Mouse (Mus musculus): ENCODE measurements around the gene Lrrc75b. TPM values are rescaled to one million over a fixed set of nuclear protein-coding genes. Genes with fewer than 3 reads are reported as not detected.
"Not testable (repeated sequence)": the region's sequence is repeated elsewhere in the genome, so short reads cannot be mapped to it uniquely, and the experiment has no call there.

The Lrrc75b gene
- polyA plus RNA-seq, 1 experiment from 2014 or later = 10.3 TPM

DNA sequence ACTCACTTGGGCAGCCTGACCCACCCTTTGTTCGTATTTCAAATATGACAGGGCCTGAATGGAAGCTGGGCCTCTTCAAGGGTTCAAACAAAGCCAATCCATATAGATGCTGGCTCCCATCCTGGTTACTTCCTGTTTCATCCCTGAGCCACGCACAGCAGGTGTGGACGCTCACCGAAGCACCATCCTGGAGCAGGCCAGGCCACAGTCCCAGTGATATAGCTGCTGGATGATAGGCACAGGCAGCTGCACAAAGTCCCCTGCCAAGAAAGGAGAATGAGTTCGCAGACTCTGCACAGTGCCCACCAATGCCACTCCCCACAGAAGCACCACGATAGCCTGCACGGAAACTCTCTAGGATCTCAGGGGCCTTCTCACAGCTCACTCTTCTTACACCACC lies 48.2 kb downstream of the Lrrc75b start:
- Histone ChIP-seq H3K4me2 (replicated peaks) (no peak overlapping the region), H3K27me3 (no peaks in the 10 kb centered on the region), H3K9me3 (no peaks in the 10 kb centered on the region), H3K4me1 (peaks cover 13% of the 10 kb centered on the region), H3K27ac (replicated peaks) (no peak overlapping the region), H3K4me3 (no peak overlapping the region), H3K9ac (replicated peaks) (no peak overlapping the region), H3K36me3 (peaks cover 53% of the 10 kb centered on the region)
- 93% methylated on average over 7 of the region's 7 CpGs for WGBS
- ATAC-seq (ENCODE audit: low FRiP score, low read depth) = no peak

DNA sequence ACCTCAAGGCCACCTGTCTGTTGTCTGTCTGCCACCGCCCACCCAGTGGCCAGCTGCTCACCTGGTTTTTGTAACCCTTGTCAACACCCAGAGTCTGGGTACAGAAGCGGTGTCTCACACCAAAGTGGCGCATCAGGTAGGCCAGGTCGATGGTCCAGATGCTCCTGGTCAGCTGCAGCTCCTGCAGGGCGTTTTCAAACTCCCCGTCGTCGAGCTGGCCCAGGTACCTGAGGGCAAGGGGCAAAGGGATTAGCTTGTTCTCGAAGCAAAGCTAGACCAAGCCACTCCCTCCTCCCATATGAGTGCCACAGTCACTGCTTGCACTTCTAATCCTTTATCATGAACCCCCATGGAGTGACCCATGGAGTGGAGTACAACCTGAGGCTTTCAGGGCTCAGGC lies 49.1 kb downstream of the Lrrc75b start:
- Histone ChIP-seq H3K27me3 (no peaks in the 10 kb centered on the region), H3K4me1 (peaks cover 6% of the 10 kb centered on the region), H3K36me3 (peaks cover 54% of the 10 kb centered on the region), H3K9ac (replicated peaks) (no peak overlapping the region), H3K9me3 (no peaks in the 10 kb centered on the region), H3K27ac (replicated peaks) (no peak overlapping the region), H3K4me3 (no peak overlapping the region), H3K4me2 (replicated peaks) (no peak overlapping the region)
- WGBS = 90% methylated on average over 9 of the region's 9 CpGs
- ATAC-seq (ENCODE audit: low FRiP score, low read depth) = no peak

DNA sequence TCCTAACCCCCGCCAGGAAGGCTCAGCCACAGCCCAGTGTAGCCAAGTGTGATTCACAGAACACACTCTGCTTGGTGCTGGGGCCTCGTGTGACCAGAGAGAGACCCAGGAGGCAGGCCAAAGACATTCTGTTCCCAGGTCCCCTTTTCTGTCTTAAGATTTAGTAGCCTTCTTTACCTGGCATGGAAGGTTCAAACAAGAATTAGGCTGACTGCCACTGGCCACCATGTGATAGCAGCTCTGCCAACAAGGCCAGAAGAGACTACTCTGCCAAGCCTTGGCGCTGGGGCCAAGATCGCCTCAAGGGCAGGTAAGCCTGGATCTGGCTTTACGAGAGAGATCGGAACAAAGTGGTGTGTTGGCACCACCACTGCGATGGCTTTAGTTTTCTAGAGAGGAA lies 49.7 kb downstream of the Lrrc75b start:
- Histone ChIP-seq H3K4me3 (no peak overlapping the region), H3K27ac (replicated peaks) (no peak overlapping the region), H3K4me1 (no peaks in the 10 kb centered on the region), H3K27me3 (no peaks in the 10 kb centered on the region), H3K4me2 (replicated peaks) (no peak overlapping the region), H3K36me3 (peaks cover 54% of the 10 kb centered on the region), H3K9me3 (no peaks in the 10 kb centered on the region), H3K9ac (replicated peaks) (no peak overlapping the region)
- WGBS = 96% methylated on average over 7 of the region's 7 CpGs
- ATAC-seq (ENCODE audit: low FRiP score, low read depth) = no peak

DNA sequence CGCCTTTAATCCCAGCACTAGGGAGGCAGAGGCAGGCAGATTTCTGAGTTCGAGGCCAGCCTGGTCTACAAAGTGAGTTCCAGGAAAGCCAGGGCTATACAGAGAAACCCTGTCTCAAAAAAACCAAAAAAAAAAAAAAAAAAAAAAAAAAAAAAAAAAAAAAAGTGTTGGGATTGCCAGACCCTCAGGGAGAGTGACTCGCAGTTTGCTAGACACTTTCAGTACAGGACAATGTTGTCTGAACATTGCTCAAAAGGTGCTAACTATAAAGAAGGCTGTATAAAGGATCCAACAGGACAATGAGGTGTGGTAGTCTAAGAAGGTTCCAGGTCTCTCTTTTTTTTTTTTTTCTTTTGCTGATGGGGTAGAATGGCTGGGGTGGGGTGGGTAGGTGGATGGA lies 54.2 kb downstream of the Lrrc75b start:
- H3K9me3 ChIP-seq; ATAC-seq (ENCODE audit: low FRiP score, low read depth); H3K27me3 ChIP-seq; H3K27ac ChIP-seq (replicated peaks); H3K4me1 ChIP-seq; H3K9ac ChIP-seq (replicated peaks); H3K4me2 ChIP-seq (replicated peaks); H3K4me3 ChIP-seq: not testable (repeated sequence)
- peaks cover 42% of the 10 kb centered on the region for H3K36me3 ChIP-seq
- WGBS = 95% methylated on average over 3 of the region's 3 CpGs

DNA sequence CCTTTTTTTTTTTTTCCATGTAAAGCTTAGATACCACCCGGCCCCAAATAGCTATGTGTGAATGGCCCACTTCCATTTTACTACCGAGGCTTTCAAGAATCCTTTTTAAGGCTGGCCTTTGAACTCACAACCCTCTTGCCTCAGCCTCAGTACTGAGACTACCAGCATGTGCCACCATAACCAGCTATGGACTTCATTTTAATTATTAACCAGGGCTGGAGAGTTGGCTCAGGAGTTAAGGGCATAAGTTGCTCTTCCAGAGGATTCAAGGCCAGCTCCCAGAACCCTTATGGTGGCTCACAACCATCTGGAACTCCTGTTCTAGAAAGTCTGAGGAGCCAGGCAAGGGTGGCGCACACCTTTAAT lies 55.0 kb downstream of the Lrrc75b start:
- no peaks in the 10 kb centered on the region for H3K9me3 ChIP-seq
- no peak overlapping the region for H3K4me3 ChIP-seq
- H3K4me2 ChIP-seq (replicated peaks) = no peak overlapping the region
- H3K4me1 ChIP-seq = no peaks in the 10 kb centered on the region
- no peaks in the 10 kb centered on the region for H3K27me3 ChIP-seq
- no peak for ATAC-seq (ENCODE audit: low FRiP score, low read depth)
- H3K36me3 ChIP-seq = peaks cover 34% of the 10 kb centered on the region
- 81% methylated on average over 3 of the region's 3 CpGs for WGBS
- no peak overlapping the region for H3K27ac ChIP-seq (replicated peaks)
- no peak overlapping the region for H3K9ac ChIP-seq (replicated peaks)

DNA sequence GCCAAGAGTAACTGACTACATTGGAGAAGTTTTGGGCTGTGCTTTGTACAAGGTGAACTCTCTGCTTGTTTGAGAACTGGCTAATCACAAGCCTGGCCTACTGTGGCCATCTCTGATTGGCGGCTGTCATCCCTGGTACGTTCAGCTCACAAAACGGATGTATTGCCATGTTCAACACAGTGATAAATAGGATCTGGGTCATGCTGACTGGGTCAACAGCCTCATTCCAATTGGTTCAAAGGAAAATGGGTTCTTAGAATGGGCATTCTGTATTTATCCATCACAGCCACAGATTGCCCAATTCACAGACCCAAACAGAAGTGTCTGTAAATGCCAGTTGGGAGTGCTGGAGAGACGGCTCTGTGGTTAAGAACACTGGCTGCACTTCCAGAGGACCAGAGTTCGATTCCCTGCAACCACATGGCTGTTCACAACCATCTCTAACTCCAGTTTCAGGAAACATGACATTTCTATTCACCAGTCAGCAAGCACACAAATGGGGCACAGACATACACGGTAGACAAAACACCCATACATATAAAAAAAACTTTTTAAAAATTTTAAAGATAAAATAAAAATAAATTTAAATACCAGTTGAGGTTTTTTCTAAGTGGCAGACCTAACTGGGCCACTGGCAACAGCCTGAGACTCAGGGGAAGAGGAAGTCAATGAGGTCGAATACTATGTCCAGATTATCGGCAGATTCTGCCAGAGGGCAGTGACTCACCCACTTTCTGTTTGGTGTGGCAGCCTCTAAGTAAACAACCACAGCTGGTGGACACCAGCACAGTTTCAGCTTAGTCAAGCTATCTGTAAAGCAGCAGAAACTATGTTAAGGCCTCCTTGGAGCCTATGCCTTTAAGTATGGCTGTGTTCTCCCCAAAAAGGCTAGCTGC lies 55.6 kb downstream of the Lrrc75b start:
- H3K9me3 ChIP-seq = no peaks in the 10 kb centered on the region
- no peak overlapping the region for H3K4me3 ChIP-seq
- ATAC-seq (ENCODE audit: low FRiP score, low read depth) = no peak
- 85% methylated on average over 8 of the region's 8 CpGs for WGBS
- no peaks in the 10 kb centered on the region for H3K4me1 ChIP-seq
- H3K27ac ChIP-seq (replicated peaks) = no peak overlapping the region
- no peak overlapping the region for H3K4me2 ChIP-seq (replicated peaks)
- H3K27me3 ChIP-seq = no peaks in the 10 kb centered on the region
- no peak overlapping the region for H3K9ac ChIP-seq (replicated peaks)
- H3K36me3 ChIP-seq = peaks cover 28% of the 10 kb centered on the region

DNA sequence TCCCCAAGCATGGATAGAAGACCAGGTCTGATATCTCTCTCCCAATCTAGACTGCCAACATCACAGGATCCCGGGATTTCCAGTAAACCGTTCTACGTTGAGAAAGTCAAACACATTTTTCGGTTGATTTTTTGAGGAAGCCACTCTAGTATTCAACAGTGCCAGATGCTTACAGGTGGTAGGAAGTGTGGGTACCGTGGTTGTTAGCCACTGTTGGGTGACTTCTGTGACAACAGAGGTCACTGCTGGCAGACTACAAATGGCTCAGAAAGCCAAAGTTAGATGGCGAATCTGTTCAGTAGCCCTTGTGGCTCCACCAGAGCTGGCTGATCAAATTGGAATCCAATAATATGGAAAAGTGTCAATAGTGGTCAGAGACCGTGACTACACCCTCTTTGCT lies 56.4 kb downstream of the Lrrc75b start:
- WGBS = 96% methylated on average over 7 of the region's 7 CpGs
- H3K4me2 ChIP-seq (replicated peaks) = no peak overlapping the region
- no peak overlapping the region for H3K9ac ChIP-seq (replicated peaks)
- H3K9me3 ChIP-seq = no peaks in the 10 kb centered on the region
- H3K27ac ChIP-seq (replicated peaks) = no peak overlapping the region
- no peaks in the 10 kb centered on the region for H3K4me1 ChIP-seq
- ATAC-seq (ENCODE audit: low FRiP score, low read depth) = no peak
- H3K36me3 ChIP-seq = peaks cover 20% of the 10 kb centered on the region
- no peak overlapping the region for H3K4me3 ChIP-seq
- no peaks in the 10 kb centered on the region for H3K27me3 ChIP-seq

DNA sequence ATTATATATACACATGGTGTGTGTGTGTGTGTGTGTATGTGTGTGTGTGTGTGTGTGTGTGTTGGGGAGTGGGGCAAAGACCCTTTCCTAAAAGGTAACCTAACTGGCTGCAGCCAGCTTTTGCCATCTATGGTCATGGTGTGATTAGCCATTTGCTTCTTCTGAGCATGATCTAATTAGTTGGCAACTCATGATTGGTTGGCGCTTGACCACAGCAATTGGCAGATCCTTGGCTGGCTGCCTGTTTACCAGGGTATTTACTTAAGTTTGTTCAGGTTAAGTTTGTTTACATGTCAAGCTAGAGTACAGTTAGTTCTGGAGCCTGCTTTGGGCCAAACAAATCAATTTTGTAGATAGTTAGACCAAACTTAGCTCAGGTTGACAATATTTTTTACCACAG lies 58.5 kb downstream of the Lrrc75b start:
- Histone ChIP-seq H3K9me3 (no peaks in the 10 kb centered on the region), H3K27ac (replicated peaks) (no peak overlapping the region), H3K4me1 (no peaks in the 10 kb centered on the region), H3K4me3 (no peak overlapping the region), H3K9ac (replicated peaks) (no peak overlapping the region), H3K36me3 (no peaks in the 10 kb centered on the region), H3K27me3 (no peaks in the 10 kb centered on the region), H3K4me2 (replicated peaks) (no peak overlapping the region)
- WGBS = 94% methylated on average over 1 of the region's 1 CpGs
- no peak for ATAC-seq (ENCODE audit: low FRiP score, low read depth)

DNA sequence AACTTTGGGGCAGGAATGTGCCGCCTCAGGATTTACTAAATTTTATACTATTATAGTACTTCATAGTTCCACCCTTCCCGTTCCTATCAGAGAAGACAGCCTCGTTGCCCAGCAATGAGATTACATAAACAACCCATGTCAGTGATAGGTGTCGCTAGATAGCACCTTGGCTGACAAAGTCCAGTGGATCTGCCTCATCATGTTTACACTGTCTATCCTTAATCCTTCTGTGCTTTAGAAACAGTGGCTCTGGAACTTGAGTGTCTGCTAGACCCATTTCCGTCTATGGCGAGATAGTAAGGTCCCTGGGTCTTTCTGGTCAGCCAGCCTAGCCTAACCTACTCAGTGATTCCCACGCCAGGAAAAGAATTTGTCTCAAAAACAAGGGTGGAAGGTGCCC lies 59.8 kb downstream of the Lrrc75b start:
- no peak for ATAC-seq (ENCODE audit: low FRiP score, low read depth)
- Histone ChIP-seq H3K4me2 (replicated peaks) (no peak overlapping the region), H3K9ac (replicated peaks) (no peak overlapping the region), H3K36me3 (no peaks in the 10 kb centered on the region), H3K4me1 (no peaks in the 10 kb centered on the region), H3K27ac (replicated peaks) (no peak overlapping the region), H3K27me3 (no peaks in the 10 kb centered on the region), H3K4me3 (no peak overlapping the region), H3K9me3 (no peaks in the 10 kb centered on the region)
- 72% methylated on average over 7 of the region's 7 CpGs for WGBS

Other genes starting within 250 kb of the Lrrc75b start
- gene Adora2a, start 243.5 kb downstream of the Lrrc75b start, polyA plus RNA-seq (2016; fragmentation: Nextera tagmentation; extraction: Ambion mirVana) = 1.7 and 2.7 TPM in 2 replicates
- 0.07 and 0.26 TPM in 2 replicates for gene Upb1, start 159.2 kb downstream of the Lrrc75b start, polyA plus RNA-seq (2016; fragmentation: Nextera tagmentation; extraction: Ambion mirVana)
- gene Snrpd3, start 42.8 kb downstream of the Lrrc75b start, polyA plus RNA-seq (2016; fragmentation: Nextera tagmentation; extraction: Ambion mirVana) = 174 and 182 TPM in 2 replicates
- 28.0 and 29.3 TPM in 2 replicates for gene Gucd1, start 42.4 kb downstream of the Lrrc75b start, polyA plus RNA-seq (2016; fragmentation: Nextera tagmentation; extraction: Ambion mirVana)
- gene Ggt1, start 1.3 kb upstream of the Lrrc75b start, polyA plus RNA-seq (2016; fragmentation: Nextera tagmentation; extraction: Ambion mirVana) = 1.0 and 1.2 TPM in 2 replicates
- 1.0 and 1.7 TPM in 2 replicates for gene Ggt5, start 29.0 kb upstream of the Lrrc75b start, polyA plus RNA-seq (2016; fragmentation: Nextera tagmentation; extraction: Ambion mirVana)
- 2.0 and 2.4 TPM in 2 replicates for gene Susd2, start 83.7 kb upstream of the Lrrc75b start, polyA plus RNA-seq (2016; fragmentation: Nextera tagmentation; extraction: Ambion mirVana)
- gene Cabin1, start 204.0 kb upstream of the Lrrc75b start, polyA plus RNA-seq (2016; fragmentation: Nextera tagmentation; extraction: Ambion mirVana) = 46.3 and 49.2 TPM in 2 replicates
- gene Ddt, start 213.1 kb upstream of the Lrrc75b start, polyA plus RNA-seq (2016; fragmentation: Nextera tagmentation; extraction: Ambion mirVana) = 82.1 and 83.0 TPM in 2 replicates
- gene Gm20441, start 220.6 kb upstream of the Lrrc75b start, polyA plus RNA-seq (2016; fragmentation: Nextera tagmentation; extraction: Ambion mirVana) = not detected in 2 replicates
- 1.3 and 2.4 TPM in 2 replicates for gene Gstt3, start 221.1 kb upstream of the Lrrc75b start, polyA plus RNA-seq (2016; fragmentation: Nextera tagmentation; extraction: Ambion mirVana)
- gene Gstt1, start 238.3 kb upstream of the Lrrc75b start, polyA plus RNA-seq (2016; fragmentation: Nextera tagmentation; extraction: Ambion mirVana) = 5.3 and 7.0 TPM in 2 replicates